Mouse (Mus musculus): ENCODE measurements around the gene Tspan11. TPM values are rescaled to one million over a fixed set of nuclear protein-coding genes. Genes with fewer than 3 reads are reported as not detected.

Tspan11 gene
- 1 to 10 TPM; 2.3 to 3.7 TPM for total RNA-seq (2021)
- long read RNA-seq, full-length matches to known transcripts: 3 of 4 reads
- long read RNA-seq, partial matches to known transcripts: 0 of 4 reads
- long read RNA-seq, other reads (novel, unspliced or antisense): 1 of 4 reads

GRCm38 (mm10) chr6:127887511-127888421 lies at the start of gene Tspan11:
TSS of gene Tspan11 (plus strand) at chr6:127887589.
- DNase-seq (ENCODE audit: low spot score in 2 of 2): peak; percentile 75 to 82

- DNase-seq (ENCODE audit: low spot score in 2 of 2): no peak
Measured at GRCm38 (mm10) chr6:127837910-127838309, 49.5 kb upstream of the Tspan11 start.

- DNase-seq (ENCODE audit: low spot score in 2 of 2): no peak
Measured at GRCm38 (mm10) chr6:127839538-127839937, 47.9 kb upstream of the Tspan11 start.

- no peak for DNase-seq (ENCODE audit: low spot score in 2 of 2)
Measured at GRCm38 (mm10) chr6:127840171-127840570, 47.2 kb upstream of the Tspan11 start.

- no peak for DNase-seq (ENCODE audit: low spot score in 2 of 2)
Measured at GRCm38 (mm10) chr6:127841326-127841725, 46.1 kb upstream of the Tspan11 start.

- no peak for DNase-seq (ENCODE audit: low spot score in 2 of 2)
Measured at GRCm38 (mm10) chr6:127846521-127846920, 40.9 kb upstream of the Tspan11 start.

GRCm38 (mm10) chr6:127849496-127849895 lies 37.9 kb upstream of the Tspan11 start:
- DNase-seq (ENCODE audit: low spot score in 2 of 2): no peak

GRCm38 (mm10) chr6:127851611-127852010 lies 35.8 kb upstream of the Tspan11 start:
- no peak for DNase-seq (ENCODE audit: low spot score in 2 of 2)

GRCm38 (mm10) chr6:127853241-127853640 lies 34.1 kb upstream of the Tspan11 start:
- no peak for DNase-seq (ENCODE audit: low spot score in 2 of 2)

- peak in 1 of 2 experiments; percentile 17 for DNase-seq (ENCODE audit: low spot score in 2 of 2)
Measured at GRCm38 (mm10) chr6:127853771-127854687, 33.4 kb upstream of the Tspan11 start.

GRCm38 (mm10) chr6:127854688-127855013 lies 32.7 kb upstream of the Tspan11 start:
- DNase-seq (ENCODE audit: low spot score in 2 of 2): no peak

- DNase-seq (ENCODE audit: low spot score in 2 of 2): peak in 1 of 2 experiments; percentile 38
Measured at GRCm38 (mm10) chr6:127855711-127856295, 31.6 kb upstream of the Tspan11 start.

- DNase-seq (ENCODE audit: low spot score in 2 of 2): no peak
Measured at GRCm38 (mm10) chr6:127861951-127862350, 25.4 kb upstream of the Tspan11 start.

- DNase-seq (ENCODE audit: low spot score in 2 of 2): no peak
Measured at GRCm38 (mm10) chr6:127865391-127865790, 22.0 kb upstream of the Tspan11 start.

- no peak for DNase-seq (ENCODE audit: low spot score in 2 of 2)
Measured at GRCm38 (mm10) chr6:127868546-127868945, 18.8 kb upstream of the Tspan11 start.

- DNase-seq (ENCODE audit: low spot score in 2 of 2): no peak
Measured at GRCm38 (mm10) chr6:127869121-127869520, 18.3 kb upstream of the Tspan11 start.

GRCm38 (mm10) chr6:127870345-127871324 lies 16.8 kb upstream of the Tspan11 start:
- no peak for DNase-seq (ENCODE audit: low spot score in 2 of 2)

- no peak for DNase-seq (ENCODE audit: low spot score in 2 of 2)
Measured at GRCm38 (mm10) chr6:127871436-127871835, 16.0 kb upstream of the Tspan11 start.

- no peak for DNase-seq (ENCODE audit: low spot score in 2 of 2)
Measured at GRCm38 (mm10) chr6:127872581-127872980, 14.8 kb upstream of the Tspan11 start.

- no peak for DNase-seq (ENCODE audit: low spot score in 2 of 2)
Measured at GRCm38 (mm10) chr6:127875883-127876282, 11.5 kb upstream of the Tspan11 start.

Data from layer of hippocampus, postnatal 10 days (tissue).